Mouse (Mus musculus) E14TG2a.4 (cell line): Measurements from ENCODE around the gene Gnaq.
"Not testable (repeated sequence)": the region's sequence is repeated elsewhere in the genome, so short reads cannot be mapped to it uniquely, and the experiment has no call there.

Experiments
- H3K27me3 ChIP-seq: 2 replicates; pipeline ENCODE4 v1.6.1; 2014; ENCODE audit warnings: low read length, control low read depth; ENCODE audit not compliant: insufficient read depth
- H3K36me3 ChIP-seq: 2 replicates; pipeline ENCODE4 v1.6.1; 2014; ENCODE audit warnings: low read length, control low read depth; ENCODE audit not compliant: insufficient read depth
- H3K4me1 ChIP-seq: replicated peaks from 2 replicates; pipeline ENCODE4 v1.6.1; 2014; ENCODE audit warnings: low read depth, low read length, control low read depth
- H3K4me3 ChIP-seq: replicated peaks from 2 replicates; pipeline ENCODE4 v1.5.1; 2014; ENCODE audit warnings: mild to moderate bottlenecking, low read length
- H3K9me3 ChIP-seq: 2 replicates; pipeline ENCODE4 v1.6.1; 2014; ENCODE audit warnings: low read length, control low read depth
- CTCF ChIP-seq: conservative IDR thresholded peaks from 2 replicates; pipeline ENCODE4 v1.5.1; 2014; ENCODE audit warnings: low read length
- NANOG ChIP-seq: IDR thresholded peaks from 2 replicates; pipeline ENCODE4 v1.6.1; 2014; ENCODE audit warnings: borderline replicate concordance, low read length, mixed read lengths
- POU5F1 ChIP-seq: IDR thresholded peaks from 2 replicates; pipeline ENCODE4 v1.6.1; 2014; ENCODE audit warnings: low read length, borderline replicate concordance

Gene Gnaq

GRCm38 (mm10) chr19:16154480-16154879 is 21.8 kb downstream of the Gnaq start:
- Histone ChIP-seq H3K4me1 (peaks cover 11% of the 10 kb centered on the region), H3K9me3 (no peaks in the 10 kb centered on the region), H3K4me3 (no peak overlapping the region), H3K27me3 (no peaks in the 10 kb centered on the region), H3K36me3 (no peaks in the 10 kb centered on the region)
- TF ChIP-seq CTCF: no peak
- TF ChIP-seq POU5F1: no peak
- no peak for TF ChIP-seq NANOG

DNA sequence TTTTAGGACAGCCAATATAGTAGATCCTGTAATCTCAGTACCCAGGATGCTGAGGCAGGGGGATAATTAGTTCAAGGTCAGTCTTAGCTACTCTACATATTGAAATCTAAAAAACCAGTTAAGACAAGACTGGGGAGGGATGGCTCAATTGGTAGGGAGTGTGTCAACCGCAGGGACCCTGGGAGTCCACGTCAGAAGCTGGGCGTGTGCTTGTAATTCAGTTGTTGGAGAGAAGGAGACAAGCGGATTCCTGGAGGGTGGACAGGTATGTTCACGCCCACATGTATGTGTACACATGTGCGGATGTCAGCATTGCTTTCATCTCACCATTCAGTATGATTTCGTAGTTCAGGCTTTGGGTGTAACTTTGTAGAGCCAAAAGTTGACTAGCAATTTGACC is 24.5 kb downstream of the Gnaq start:
- Histone ChIP-seq H3K9me3 (no peaks in the 10 kb centered on the region), H3K4me1 (peaks cover 26% of the 10 kb centered on the region), H3K36me3 (0 out of 2 replicates have a peak, but pooled peaks cover 3% of the 10 kb centered on the region), H3K27me3 (no peaks in the 10 kb centered on the region), H3K4me3 (no peak overlapping the region)
- TF ChIP-seq CTCF (no peak), NANOG (no peak), POU5F1 (no peak)

- Histone ChIP-seq H3K27me3 (no peaks in the 10 kb centered on the region), H3K4me3 (no peak overlapping the region), H3K9me3 (no peaks in the 10 kb centered on the region), H3K4me1 (peaks cover 33% of the 10 kb centered on the region), H3K36me3 (0 out of 2 replicates have a peak, but pooled peaks cover 3% of the 10 kb centered on the region)
- TF ChIP-seq POU5F1 (no peak), CTCF (no peak), NANOG (no peak)
Measured at GRCm38 (mm10) chr19:16160759-16161158, 28.1 kb downstream of the Gnaq start.

- H3K4me3 ChIP-seq: no peak overlapping the region
- 0 out of 2 replicates have a peak, but pooled peaks cover 3% of the 10 kb centered on the region for H3K36me3 ChIP-seq
- no peaks in the 10 kb centered on the region for H3K27me3 ChIP-seq
- TF ChIP-seq NANOG: no peak
- no peak for TF ChIP-seq CTCF
- no peak for TF ChIP-seq POU5F1
- H3K4me1 ChIP-seq: peaks cover 33% of the 10 kb centered on the region
- H3K9me3 ChIP-seq: no peaks in the 10 kb centered on the region
Measured at GRCm38 (mm10) chr19:16161222-16161621, 28.6 kb downstream of the Gnaq start.

DNA sequence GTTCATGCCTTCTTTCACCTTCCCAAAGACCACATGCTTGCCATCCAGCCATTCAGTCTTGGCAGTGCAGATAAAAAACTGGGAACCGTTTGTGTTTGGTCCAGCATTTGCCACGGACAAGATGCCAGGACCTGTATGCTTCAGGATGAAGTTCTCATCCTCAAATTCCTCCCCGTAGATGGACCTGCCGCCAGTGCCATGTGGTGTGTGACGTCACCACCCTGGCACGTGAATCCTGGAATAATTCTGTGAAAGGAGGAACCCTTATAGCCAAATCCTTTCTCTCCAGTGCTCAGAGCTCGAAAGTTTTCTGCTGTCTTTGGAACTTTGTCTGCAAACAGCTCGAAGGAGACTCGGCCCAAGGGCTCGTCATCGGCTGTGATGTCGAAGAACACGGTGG is 31.8 kb downstream of the Gnaq start:
- not testable (repeated sequence) for H3K36me3 ChIP-seq, H3K27me3 ChIP-seq, H3K9me3 ChIP-seq, H3K4me3 ChIP-seq
- peaks cover 42% of the 10 kb centered on the region for H3K4me1 ChIP-seq

DNA sequence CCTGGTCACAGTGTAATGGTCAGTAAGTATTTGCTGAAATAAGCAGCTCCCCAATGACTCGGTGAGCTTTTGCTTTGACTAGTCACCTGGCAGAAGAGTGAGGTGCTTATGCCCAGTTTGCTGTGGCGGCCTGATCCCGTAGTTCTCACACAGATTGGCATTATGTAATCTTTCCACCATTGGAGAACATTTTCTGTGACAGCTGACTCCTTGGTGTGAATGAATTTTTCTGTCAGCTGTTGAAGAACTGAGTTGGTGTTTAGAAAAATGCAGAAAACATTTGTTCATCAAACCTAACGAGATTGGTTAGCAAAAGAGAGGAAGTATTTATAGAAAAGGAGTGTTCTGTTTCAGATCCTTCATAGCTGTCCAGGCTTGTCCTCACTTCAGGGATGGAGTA is 34.6 kb downstream of the Gnaq start:
- TF ChIP-seq CTCF (no peak), NANOG (no peak), POU5F1 (no peak)
- no peaks in the 10 kb centered on the region for H3K36me3 ChIP-seq
- no peaks in the 10 kb centered on the region for H3K27me3 ChIP-seq
- H3K4me1 ChIP-seq: peaks cover 27% of the 10 kb centered on the region
- no peak overlapping the region for H3K4me3 ChIP-seq
- no peaks in the 10 kb centered on the region for H3K9me3 ChIP-seq

- H3K4me3 ChIP-seq: no peak overlapping the region
- H3K4me1 ChIP-seq: peaks cover 26% of the 10 kb centered on the region
- TF ChIP-seq POU5F1 (no peak), NANOG (no peak), CTCF (no peak)
- no peaks in the 10 kb centered on the region for H3K9me3 ChIP-seq
- H3K27me3 ChIP-seq: no peaks in the 10 kb centered on the region
- no peaks in the 10 kb centered on the region for H3K36me3 ChIP-seq
Measured at GRCm38 (mm10) chr19:16168192-16168591, 35.6 kb downstream of the Gnaq start.

GRCm38 (mm10) chr19:16168653-16169198 is 36.1 kb downstream of the Gnaq start:
- H3K4me1 ChIP-seq: peaks cover 30% of the 10 kb centered on the region
- TF ChIP-seq NANOG (no peak), CTCF (no peak), POU5F1 (no peak)
- H3K9me3 ChIP-seq: no peaks in the 10 kb centered on the region
- H3K27me3 ChIP-seq: no peaks in the 10 kb centered on the region
- H3K36me3 ChIP-seq: no peaks in the 10 kb centered on the region
- H3K4me3 ChIP-seq: no peak overlapping the region; the same call in 1 of the 2 replicates

DNA sequence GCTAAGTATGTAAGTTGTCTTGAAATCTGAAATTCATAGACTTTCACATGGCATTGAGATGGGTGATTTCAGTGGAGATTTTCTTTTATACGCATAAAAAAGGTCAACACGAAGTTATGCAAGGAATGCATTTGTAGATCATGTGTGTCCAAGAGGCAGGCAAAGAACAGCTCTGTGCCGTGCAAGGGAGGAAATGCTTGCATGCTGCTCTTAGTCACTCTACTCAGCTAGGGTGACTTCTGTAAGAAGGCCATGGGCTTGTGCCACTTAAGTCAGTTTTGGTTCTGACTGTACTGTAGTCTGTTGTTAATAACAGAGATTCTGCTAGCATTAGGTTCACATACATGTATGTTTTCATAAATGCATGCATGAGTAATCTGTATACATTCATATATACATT is 38.1 kb downstream of the Gnaq start:
- no peaks in the 10 kb centered on the region for H3K9me3 ChIP-seq
- TF ChIP-seq NANOG (no peak), POU5F1 (no peak), CTCF (no peak)
- H3K36me3 ChIP-seq: no peaks in the 10 kb centered on the region
- H3K27me3 ChIP-seq: no peaks in the 10 kb centered on the region
- H3K4me1 ChIP-seq: peaks cover 33% of the 10 kb centered on the region
- H3K4me3 ChIP-seq: no peak overlapping the region
